Mouse (Mus musculus) liver, postnatal 0 days (tissue): ENCODE data around the gene Foxr1.

Source experiments
- CTCF ChIP-seq: sonication (generic); IDR thresholded peaks from 2 replicates; pipeline ENCODE4 v1.5.1; 2016; ENCODE audit warnings: antibody characterized with exemption, low read depth
- EP300 ChIP-seq: IDR thresholded peaks from 2 replicates; pipeline ENCODE4 v1.6.1; 2016; ENCODE audit warnings: antibody characterized with exemption, low read depth, mild to moderate bottlenecking

DNA sequence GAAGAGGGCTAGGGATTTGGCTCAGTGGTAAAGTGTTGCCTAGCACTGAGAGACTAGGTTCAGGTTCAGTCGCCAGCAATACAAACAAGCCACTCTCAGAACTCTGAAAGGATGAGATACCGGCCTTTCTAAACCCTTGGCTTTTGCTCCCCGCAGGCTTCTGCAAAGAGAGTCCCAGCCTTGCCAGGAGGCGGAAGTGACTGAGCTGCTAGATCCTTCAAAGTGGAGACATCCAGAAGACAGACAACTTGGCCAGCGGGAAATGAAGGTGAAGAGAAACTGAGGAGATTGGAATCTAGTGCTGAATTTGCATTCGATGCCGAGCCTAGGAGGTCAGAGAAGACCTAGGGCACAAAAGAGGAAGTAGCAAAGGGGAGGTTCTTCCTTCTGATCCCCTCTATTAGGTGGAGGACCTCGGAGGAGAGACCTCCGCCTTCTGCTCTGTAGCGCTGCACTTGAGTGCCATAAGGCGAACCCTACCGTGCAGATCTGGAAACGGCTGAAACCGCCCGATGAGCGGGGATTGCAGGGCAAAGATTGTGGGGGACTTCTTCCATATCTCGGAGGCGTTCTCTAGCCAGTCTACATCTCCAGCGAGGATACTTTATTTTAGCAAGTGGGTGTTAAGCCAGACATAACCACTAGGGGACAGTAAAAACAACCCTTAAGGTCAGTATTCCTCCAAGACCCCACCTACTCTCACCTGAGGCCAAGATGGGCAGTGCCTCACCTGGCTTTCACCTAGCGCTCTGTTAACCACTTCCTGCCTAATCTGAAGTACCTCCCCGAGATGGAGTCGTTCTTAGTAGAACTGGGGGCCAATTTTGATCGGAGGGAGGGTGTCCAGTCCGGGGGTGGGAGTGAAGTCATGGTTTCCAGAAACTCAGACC, 36.6 kb upstream of the Foxr1 start:
- no peak for TF ChIP-seq EP300
- peak; percentile 89 for TF ChIP-seq CTCF
